Mouse (Mus musculus) heart, embryonic 14.5 days (tissue): ENCODE results near the gene Dbn1. TPM values are rescaled to one million over a fixed set of nuclear protein-coding genes. Genes with fewer than 3 reads are reported as not detected.
A peak's percentile ranks its signal among the peaks of the same experiment; 100 is the strongest.

Source experiments
- ATAC-seq: fragments of 200-750 bp; cut with Nextera tagmentation; 2 replicates; pipeline ENCODE4 v1.8.0; 2017; ENCODE audit warnings: low read depth, moderate TSS enrichment; ENCODE audit not compliant: insufficient number of reproducible peaks, insufficient read depth, low FRiP score
- H3K27ac ChIP-seq, 2 experiments: fragments of 200-500 bp in 1 of 2; fragments of 300-500 bp in 1 of 2; sonication (generic) in 1 of 2; replicated peaks in 1 of 2; 2 replicates each; pipeline ENCODE4 v1.5.1; 2012 to 2014; ENCODE audit warnings: low read depth in 2 of 2, low read length in 2 of 2, control low read depth in 1 of 2, mild to moderate bottlenecking in 1 of 2, mixed read lengths in 1 of 2; ENCODE audit not compliant: control insufficient read depth in 1 of 2, insufficient read depth in 1 of 2
- H3K27me3 ChIP-seq: fragments of 300-500 bp; sonication (generic); 2 replicates; pipeline ENCODE4 v1.6.1; 2014; ENCODE audit warnings: mild to moderate bottlenecking, low read length, control low read depth; ENCODE audit not compliant: control insufficient read depth, insufficient read depth
- H3K36me3 ChIP-seq: fragments of 300-500 bp; sonication (generic); 2 replicates; pipeline ENCODE4 v1.6.1; 2014; ENCODE audit warnings: mild to moderate bottlenecking, control low read depth, low read length, mixed read lengths; ENCODE audit not compliant: control insufficient read depth, insufficient read depth
- H3K4me1 ChIP-seq, 2 experiments: fragments of 200-500 bp in 1 of 2; fragments of 300-500 bp in 1 of 2; sonication (generic) in 1 of 2; 2 replicates each; pipeline ENCODE4 v1.6.1; 2012 to 2014; ENCODE audit warnings: low read length in 2 of 2, control low read depth in 1 of 2, mixed read lengths in 1 of 2; ENCODE audit not compliant: control insufficient read depth in 2 of 2, insufficient read depth in 2 of 2
- H3K4me2 ChIP-seq: fragments of 300-500 bp; sonication (generic); 2 replicates; pipeline ENCODE4 v1.6.1; 2014; ENCODE audit warnings: mild to moderate bottlenecking, low read length
- H3K4me3 ChIP-seq, 2 experiments: fragments of 200-500 bp in 1 of 2; fragments of 300-500 bp in 1 of 2; sonication (generic) in 1 of 2; 2 replicates each; pipeline ENCODE4 v1.5.1; 2012 to 2014; ENCODE audit warnings: low read length in 2 of 2, mild to moderate bottlenecking in 2 of 2, control low read depth in 1 of 2, low read depth in 1 of 2, moderate library complexity in 1 of 2; ENCODE audit not compliant: control insufficient read depth in 1 of 2, insufficient read depth in 1 of 2
- H3K9ac ChIP-seq: fragments of 300-500 bp; sonication (generic); 2 replicates; pipeline ENCODE4 v1.6.1; 2014; ENCODE audit warnings: mild to moderate bottlenecking, low read length
- H3K9me3 ChIP-seq: fragments of 300-500 bp; sonication (generic); 2 replicates; pipeline ENCODE4 v1.6.1; 2016; ENCODE audit warnings: low read length, control low read depth; ENCODE audit not compliant: control insufficient read depth
- WGBS: fragments of 180-500 bp; shearing (Covaris S2); extraction: QIAGEN DNeasy Blood & Tissue Kit; methylation state at CpG from one replicate; pipeline ENCODE4 v1.1.7; 2014; 5-methylcytosine and 5-hydroxymethylcytosine counted together
- polyA plus RNA-seq: library from polyadenylated mRNA; unstranded; fragments of >200 nt; fragmentation: Nextera tagmentation; extraction: Ambion mirVana; gene quantifications from 2 replicates; pipeline ENCODE4 v1.2.1, GENCODE M21; 2014

Dbn1 gene
- 51.8 and 53.5 TPM in 2 replicates for polyA plus RNA-seq

DNA sequence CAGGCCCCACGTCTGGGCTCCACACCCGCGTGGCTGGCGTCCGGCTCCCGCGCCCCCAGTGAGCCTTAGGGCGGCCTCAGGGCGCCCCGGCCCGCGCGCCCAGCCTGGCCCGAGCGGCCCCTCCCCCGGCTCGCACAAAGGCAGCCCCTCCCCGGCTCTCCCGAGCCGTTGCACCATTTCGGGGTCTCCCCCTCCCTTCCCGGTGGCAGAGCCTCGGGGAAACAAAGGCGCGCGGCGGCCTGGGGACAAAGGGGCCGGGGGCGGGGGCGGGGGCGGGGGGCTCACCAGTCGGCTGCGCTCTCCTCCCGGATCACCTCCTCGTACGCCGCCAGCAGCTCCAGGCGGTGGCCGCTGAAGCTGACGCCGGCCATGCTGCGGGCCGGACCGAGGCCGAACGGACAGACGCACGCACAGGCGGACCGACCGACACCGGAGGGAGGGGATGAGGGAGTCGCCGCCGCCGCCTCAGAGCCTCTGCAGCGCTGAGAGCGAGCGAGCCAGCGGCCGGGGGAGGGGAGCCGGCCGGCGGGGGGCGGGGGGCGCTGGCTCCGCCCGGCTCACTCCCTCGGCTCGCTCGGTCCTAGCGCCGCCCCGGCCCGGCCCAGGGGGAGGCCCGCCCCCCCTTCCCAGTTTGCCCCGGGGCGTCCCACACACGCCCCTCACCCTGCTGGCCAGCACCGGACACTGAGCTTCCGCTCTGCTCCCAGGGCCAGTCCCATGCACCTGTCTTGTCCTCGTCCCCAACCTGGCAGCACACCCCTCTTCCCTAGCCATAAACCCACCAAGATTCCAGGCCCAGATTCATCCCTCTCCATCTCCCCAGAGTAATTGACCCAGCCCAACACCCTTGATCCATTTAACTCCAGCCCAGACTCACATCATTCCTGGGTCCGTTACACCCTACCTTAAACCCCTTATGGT, at the start of gene Dbn1:
Gene Dbn1 (minus strand): TSS at position 534 of the 921 bp plus-strand sequence.
- Histone ChIP-seq H3K4me3 (peak within 1 kb of the TSS; percentile 84 to 85), H3K9me3 (no peaks in the 10 kb centered on the region), H3K9ac (peak within 1 kb of the TSS; percentile 95), H3K36me3 (0 out of 2 replicates have a peak, but pooled peaks cover 3% of the 10 kb centered on the region), H3K27ac (peak within 1 kb of the TSS; percentile 55 to 83), H3K4me1 (peaks cover 17 to 36% of the 10 kb centered on the region in 2 experiments; a peak in 3 of 4 replicates), H3K4me2 (peak within 1 kb of the TSS; percentile 89), H3K27me3 (peaks cover 80% of the 10 kb centered on the region)
- under 1% methylated on average over 49 of the region's 83 CpGs for WGBS
- peak; percentile 74 for ATAC-seq

DNA sequence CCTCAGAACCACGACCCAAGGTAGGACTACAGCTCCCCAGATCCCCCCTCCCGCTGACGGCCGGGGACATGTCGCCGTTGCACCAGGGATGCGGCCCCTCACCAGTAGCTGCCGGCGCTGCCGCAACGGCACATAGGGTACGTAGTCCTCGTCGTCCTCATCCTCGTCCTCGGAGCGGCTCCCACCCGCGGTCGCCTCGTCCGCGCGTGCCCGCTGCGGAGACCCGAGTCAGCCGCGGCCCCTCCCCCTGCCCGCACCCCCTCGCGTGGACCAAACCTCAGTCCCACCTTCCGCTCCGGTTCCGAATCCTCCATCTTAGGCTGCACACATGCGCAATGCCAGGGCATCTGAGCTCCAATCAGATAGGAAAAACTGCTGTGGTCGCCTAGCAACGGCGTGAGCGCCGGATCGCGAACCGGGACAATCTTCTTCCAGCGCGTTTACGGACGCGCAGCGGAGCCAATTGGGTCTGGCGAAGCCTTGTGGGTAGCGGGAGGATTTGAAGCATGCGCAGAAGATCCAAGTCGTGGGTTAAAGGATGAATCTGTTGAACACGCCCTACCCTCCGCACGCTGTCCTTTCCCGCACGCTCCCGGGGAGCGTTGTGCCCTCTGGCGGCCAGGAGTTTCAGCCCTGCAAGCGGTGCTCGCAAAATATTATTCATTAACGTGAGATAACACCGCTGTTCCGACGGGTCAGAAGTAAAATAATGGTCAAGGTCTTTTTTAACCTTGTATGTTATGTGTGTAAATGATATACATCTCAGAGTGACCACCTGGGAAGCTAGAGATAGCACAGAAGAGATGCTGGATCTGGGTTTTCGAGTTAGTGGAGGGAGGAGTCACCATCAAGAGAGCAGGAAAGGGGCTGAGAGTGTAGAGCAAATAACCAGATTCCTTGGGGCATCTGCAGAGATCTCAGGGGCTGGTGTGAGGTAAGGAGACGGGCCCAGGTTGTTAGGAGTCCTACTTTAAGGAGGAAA, 48.6 kb upstream of the Dbn1 start, which contains the start of gene Ddx41:
Gene Ddx41 (minus strand): TSS at position 465 of the 982 bp plus-strand sequence.
- Histone ChIP-seq H3K4me3 (peak within 1 kb of the TSS; percentile 77 to 87), H3K27me3 (no peaks in the 10 kb centered on the region), H3K9me3 (no peaks in the 10 kb centered on the region), H3K4me2 (peak within 1 kb of the TSS; percentile 92), H3K4me1 (peaks cover 2 to 9% of the 10 kb centered on the region in 2 experiments; a peak in 2 of 4 replicates), H3K9ac (peak within 1 kb of the TSS; percentile 91), H3K27ac (peak within 1 kb of the TSS in 1 of 2 experiments; percentile 47; a peak in 2 of 4 replicates), H3K36me3 (peaks cover 78% of the 10 kb centered on the region)
- ATAC-seq = peak; percentile 94
- WGBS = under 1% methylated on average over 70 of the region's 70 CpGs

DNA sequence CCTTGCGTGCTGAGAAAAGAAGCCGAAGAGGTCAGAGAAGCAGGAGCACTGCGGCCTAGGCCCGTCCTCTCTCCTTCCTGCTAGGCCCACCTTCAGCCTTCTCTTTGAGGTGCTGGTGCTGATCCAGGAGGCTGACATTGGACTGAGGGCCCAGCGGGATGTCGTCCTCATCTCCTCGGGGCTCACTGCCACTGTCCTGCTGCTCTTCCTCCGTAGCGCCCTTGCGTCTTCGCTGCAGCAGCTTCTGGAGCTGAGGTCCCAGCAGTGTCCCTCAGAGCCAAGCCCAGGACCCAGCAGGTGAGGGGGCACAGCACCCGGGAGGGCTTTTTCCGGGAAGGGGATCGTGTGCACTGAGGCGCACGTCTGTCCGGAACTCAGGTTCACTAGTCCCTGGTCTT, 47.9 kb upstream of the Dbn1 start:
- H3K36me3 ChIP-seq = peaks cover 76% of the 10 kb centered on the region

DNA sequence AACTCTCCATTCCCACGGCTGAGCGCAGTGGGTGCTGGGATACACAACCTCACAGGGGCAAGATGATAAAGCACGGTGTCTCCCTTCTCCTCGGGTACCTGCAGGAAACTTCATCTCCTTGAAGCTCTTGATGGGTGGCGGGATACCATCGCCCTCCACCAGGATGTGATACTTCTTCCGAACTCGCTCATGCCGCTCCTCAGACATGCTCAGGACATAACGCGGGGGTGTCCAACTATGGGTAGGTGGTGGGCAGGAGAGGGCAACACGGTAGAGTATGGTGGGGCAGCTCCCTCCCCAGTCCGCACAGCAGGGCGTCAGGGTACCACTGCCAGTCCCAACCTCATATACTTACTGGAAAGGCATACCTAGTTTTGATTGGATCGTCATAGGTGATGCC, 47.3 kb upstream of the Dbn1 start:
- peaks cover 76% of the 10 kb centered on the region for H3K36me3 ChIP-seq
- peak overlapping the region in 1 of 2 experiments; percentile 87; a peak in 1 of 4 replicates for H3K4me3 ChIP-seq
- ATAC-seq = no peak
- 92% methylated on average over 15 of the region's 15 CpGs for WGBS
- peak overlapping the region; percentile 92 for H3K4me2 ChIP-seq
- no peak overlapping the region for H3K27ac ChIP-seq
- peaks cover 2 to 9% of the 10 kb centered on the region in 2 experiments; a peak in 2 of 4 replicates for H3K4me1 ChIP-seq
- no peaks in the 10 kb centered on the region for H3K27me3 ChIP-seq
- H3K9me3 ChIP-seq = no peaks in the 10 kb centered on the region
- H3K9ac ChIP-seq = no peak overlapping the region; the same call in 1 of the 2 replicates

More for the DNA sequence above, 47.9 kb upstream of the Dbn1 start:
- peak overlapping the region in 1 of 2 experiments; percentile 47; a peak in 2 of 4 replicates for H3K27ac ChIP-seq
- H3K27me3 ChIP-seq = no peaks in the 10 kb centered on the region
- ATAC-seq = no peak; the same call in 1 of the 2 replicates
- no peaks in the 10 kb centered on the region for H3K9me3 ChIP-seq
- peak overlapping the region; percentile 91 for H3K9ac ChIP-seq
- peak overlapping the region; percentile 92 for H3K4me2 ChIP-seq
- WGBS = 16% methylated on average over 17 of the region's 17 CpGs
- peaks cover 2 to 9% of the 10 kb centered on the region in 2 experiments; a peak in 2 of 4 replicates for H3K4me1 ChIP-seq
- H3K4me3 ChIP-seq = peak overlapping the region; percentile 77 to 87

DNA sequence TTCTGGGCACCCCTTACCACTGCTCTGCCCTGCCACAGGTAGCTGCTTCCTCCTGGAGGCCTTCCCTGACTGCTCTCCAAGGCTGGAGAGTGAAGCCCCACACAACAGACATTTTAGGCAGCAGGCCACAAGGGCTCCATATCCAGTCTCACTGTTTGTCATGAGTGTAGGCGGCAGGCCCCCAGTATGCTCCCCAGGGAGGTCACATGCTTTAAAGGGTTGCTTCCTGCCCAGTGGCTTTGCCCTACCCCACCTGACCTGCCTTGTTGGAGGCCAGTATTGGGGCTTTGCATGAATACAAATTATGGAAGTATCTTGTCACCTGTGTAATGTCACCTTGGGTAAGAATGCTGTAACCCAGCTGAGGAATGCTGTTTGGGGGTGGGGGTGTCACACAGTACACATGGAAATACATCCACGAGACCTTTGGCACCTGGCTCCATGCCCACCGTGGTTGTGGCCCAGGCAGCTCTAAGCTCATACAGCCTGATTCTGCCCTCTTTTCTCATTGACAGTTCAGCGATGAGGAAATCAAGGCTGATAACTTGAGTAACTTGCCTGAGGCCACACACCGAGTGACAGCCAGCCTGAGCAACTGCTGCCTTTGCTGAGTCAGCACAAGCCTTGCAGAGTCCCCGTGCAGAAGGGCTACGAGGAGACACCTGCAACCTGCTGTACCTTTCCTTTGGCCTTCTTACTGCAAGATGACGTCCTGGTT, 41.4 kb upstream of the Dbn1 start, which contains the start of gene Dok3:
Gene Dok3 (minus strand): TSS at position 99 of the 718 bp plus-strand sequence.
- peaks cover 48% of the 10 kb centered on the region for H3K36me3 ChIP-seq

DNA sequence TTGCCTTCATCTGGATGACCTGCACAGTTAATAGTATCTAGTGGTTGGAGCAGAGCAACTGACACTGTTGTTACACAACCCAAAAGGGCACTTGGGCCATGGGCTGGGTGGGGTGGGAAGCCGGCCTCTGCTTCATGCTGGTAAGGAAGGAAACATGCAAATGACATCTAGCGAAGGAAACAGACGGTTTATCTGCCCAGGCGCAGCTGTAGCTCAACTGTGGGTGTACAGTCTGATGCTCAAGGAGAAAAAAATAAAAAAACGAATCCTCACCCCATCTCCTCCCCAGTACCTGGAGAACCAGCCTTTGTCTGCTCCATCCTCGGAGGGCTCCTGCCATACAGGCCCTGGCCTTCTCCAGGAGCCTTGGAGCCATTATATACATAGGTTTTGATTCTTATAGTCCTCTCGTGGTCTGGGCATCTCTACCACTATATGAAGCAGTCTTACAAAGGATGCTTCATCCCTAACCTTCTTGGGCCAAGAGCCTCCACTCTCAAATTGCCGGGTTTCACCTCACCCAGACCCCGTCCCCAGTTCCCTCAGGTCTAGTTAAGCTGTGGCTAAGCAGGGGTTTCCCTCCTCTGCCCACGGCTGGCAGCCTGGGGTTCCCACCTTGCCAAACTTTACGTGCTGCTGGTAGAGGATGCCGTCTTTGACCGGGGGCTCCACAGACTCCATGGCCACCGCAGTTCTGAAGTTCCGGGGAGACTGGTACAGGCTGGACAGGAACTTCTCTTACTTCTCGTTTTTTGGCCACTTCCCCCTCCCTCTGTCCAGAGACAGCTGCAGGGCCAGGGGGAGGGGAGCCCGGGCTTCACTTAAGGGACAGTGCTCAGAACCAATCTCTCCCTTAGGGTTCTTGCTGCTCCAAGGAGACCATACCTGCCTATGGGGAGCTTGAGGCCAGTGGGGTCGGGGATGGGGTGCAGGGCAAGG, 40.2 kb upstream of the Dbn1 start:
- 73% methylated on average over 18 of the region's 18 CpGs for WGBS
- Histone ChIP-seq H3K27me3 (no peaks in the 10 kb centered on the region), H3K9ac (no peak overlapping the region), H3K36me3 (peaks cover 35% of the 10 kb centered on the region), H3K27ac (no peak overlapping the region), H3K4me3 (no peak overlapping the region), H3K4me2 (no peak overlapping the region), H3K4me1 (peaks cover 0 to under 1% of the 10 kb centered on the region in 2 experiments; a peak in 1 of 4 replicates), H3K9me3 (no peaks in the 10 kb centered on the region)
- ATAC-seq = no peak

More for the DNA sequence above, 41.4 kb upstream of the Dbn1 start, which contains the start of gene Dok3:
- H3K4me2 ChIP-seq = no peak within 1 kb of the TSS
- H3K4me1 ChIP-seq = no peaks in the 10 kb centered on the region; a peak in 1 of 4 replicates
- WGBS = 75% methylated on average over 8 of the region's 8 CpGs
- no peak within 1 kb of the TSS for H3K4me3 ChIP-seq
- H3K27me3 ChIP-seq = no peaks in the 10 kb centered on the region
- H3K9ac ChIP-seq = no peak within 1 kb of the TSS
- ATAC-seq = no peak
- H3K27ac ChIP-seq = no peak within 1 kb of the TSS
- no peaks in the 10 kb centered on the region for H3K9me3 ChIP-seq
